In the genomic region with DNA sequence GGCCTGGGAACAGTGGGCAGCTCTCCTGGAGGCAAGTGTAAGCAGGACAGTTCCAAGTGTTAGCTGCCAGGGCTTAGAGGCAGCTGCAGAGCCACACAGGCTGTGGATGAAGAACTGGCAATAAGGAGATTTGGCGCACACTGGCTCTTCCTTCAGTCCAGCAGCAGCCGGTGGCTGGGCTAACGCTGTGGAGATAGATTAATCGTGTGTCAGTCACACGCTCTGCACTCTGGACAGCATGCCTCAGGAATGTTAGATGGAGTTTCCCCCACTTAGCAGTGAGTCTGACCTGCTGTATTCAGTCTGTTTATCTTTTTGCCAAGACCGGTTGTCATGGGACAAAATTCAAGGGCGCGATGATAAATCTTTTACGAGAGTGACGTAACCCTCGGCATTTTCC, we compare ENCODE assay signal across 8 mouse cellular contexts. TPM values are rescaled to one million over a fixed set of nuclear protein-coding genes. Genes with fewer than 3 reads are reported as not detected.
DNase-seq lines count a peak whose midpoint lies in the region; ATAC-seq and TF ChIP-seq lines count a peak whose summit lies in the region.

No protein-coding gene starts in this region.

- H3K27ac ChIP-seq in lung, postnatal 0 days (ENCODE audit: low read length): no peak overlapping the region
- no peak overlapping the region for H3K27ac ChIP-seq in stomach, postnatal 0 days (replicated peaks)

- H3K4me1 ChIP-seq in lung, postnatal 0 days (ENCODE audit: insufficient read depth, low read depth, low read length): peaks cover 12% of the 10 kb centered on the region; the same call in 1 of the 2 replicates
- peaks cover 6% of the 10 kb centered on the region for H3K4me1 ChIP-seq in stomach, postnatal 0 days (replicated peaks; ENCODE audit: control insufficient read depth, insufficient read depth)

- 11% methylated on average over 11 of the region's 11 CpGs for WGBS in lung, postnatal 0 days
- 19% methylated on average over 11 of the region's 11 CpGs for WGBS in stomach, postnatal 0 days

- no peak overlapping the region for H3K4me3 ChIP-seq in lung, postnatal 0 days (ENCODE audit: low read depth, low read length)
- H3K4me3 ChIP-seq in stomach, postnatal 0 days (ENCODE audit: low read depth, low read length): no peak overlapping the region

- no peaks in the 10 kb centered on the region for H3K9me3 ChIP-seq in lung, postnatal 0 days (ENCODE audit: low read length)
- H3K9me3 ChIP-seq in stomach, postnatal 0 days (ENCODE audit: control insufficient read depth, low read length): no peaks in the 10 kb centered on the region

- DNase-seq in 3T3-L1 (ENCODE audit: low read depth, low spot score): peak; percentile 80
- DNase-seq in adipocyte (ENCODE audit: low spot score): peak; percentile 34
- peak; percentile 63 for DNase-seq in gastrocnemius, postnatal 14 days
- DNase-seq in kidney, adult 18-20 months: peak; percentile 37
- peak; percentile 68 for DNase-seq in lung, postnatal 0 days (ENCODE audit: low spot score)
- DNase-seq in stomach, postnatal 0 days (ENCODE audit: low spot score): no peak
- DNase-seq in right cerebral cortex, postnatal 14 days: no peak
- no peak for DNase-seq in layer of hippocampus, adult 11-12 months (ENCODE audit: low spot score)

- ATAC-seq in lung, postnatal 0 days: peak; percentile 80
- peak; percentile 68 for ATAC-seq in stomach, postnatal 0 days (ENCODE audit: low FRiP score, low TSS enrichment)

- H3K36me3 ChIP-seq in lung, postnatal 0 days (ENCODE audit: insufficient read depth, low read length): no peaks in the 10 kb centered on the region
- no peaks in the 10 kb centered on the region for H3K36me3 ChIP-seq in stomach, postnatal 0 days (ENCODE audit: control insufficient read depth, insufficient read depth, low read length)

- TF ChIP-seq EP300 in lung, postnatal 0 days (IDR thresholded peaks at IDR 0.05): no peak
- TF ChIP-seq EP300 in stomach, postnatal 0 days (optimal IDR thresholded peaks at IDR 0.05): no peak

- no peak for TF ChIP-seq CTCF in lung, postnatal 0 days (IDR thresholded peaks at IDR 0.05)
- no peak for TF ChIP-seq CTCF in stomach, postnatal 0 days (IDR thresholded peaks at IDR 0.05; ENCODE audit: low read depth)

- H3K4me2 ChIP-seq in lung, postnatal 0 days (replicated peaks; ENCODE audit: low read depth, low read length): no peak overlapping the region
- H3K4me2 ChIP-seq in stomach, postnatal 0 days (replicated peaks; ENCODE audit: low read depth): peak overlapping the region; percentile 11; the same call in 1 of the 2 replicates

- intact Hi-C loops in gastrocnemius, postnatal 14 days (cut with DNase I; ENCODE audit: low total_unique reads): no loop called here

- H3K9ac ChIP-seq in lung, postnatal 0 days (replicated peaks; ENCODE audit: low read depth): no peak overlapping the region
- H3K9ac ChIP-seq in stomach, postnatal 0 days (ENCODE audit: low read length): no peak overlapping the region

- H3K27me3 ChIP-seq in lung, postnatal 0 days (replicated peaks; ENCODE audit: insufficient read depth, low read length): no peaks in the 10 kb centered on the region
- no peaks in the 10 kb centered on the region for H3K27me3 ChIP-seq in stomach, postnatal 0 days (ENCODE audit: control insufficient read depth, insufficient read depth, low read length)

RNA-seq across cellular contexts. Expression of a gene that starts 35.9 kb away (rescaled TPM):
- total RNA-seq in gastrocnemius, postnatal 14 days (2021): 10 to 100 TPM; 19.9 to 20.8 TPM
- polyA plus RNA-seq in lung, postnatal 0 days (2015; fragmentation: Nextera tagmentation; extraction: Ambion mirVana): 5.4 and 6.7 TPM in 2 replicates
- 8.3 and 8.8 TPM in 2 replicates for polyA plus RNA-seq in stomach, postnatal 0 days (2015; fragmentation: Nextera tagmentation; extraction: Ambion mirVana)

Comparison
In these comparisons a context has a peak if more than half of its experiments do, and no peak if none do; other contexts are left out.
1. DNase-seq: peak in 3T3-L1 (single experiment), adipocyte (single experiment), gastrocnemius, postnatal 14 days (single experiment), kidney, adult 18-20 months (single experiment) and lung, postnatal 0 days (single experiment); none in stomach, postnatal 0 days (single experiment), right cerebral cortex, postnatal 14 days (single experiment) and layer of hippocampus, adult 11-12 months (single experiment).